Mouse (Mus musculus) kidney, adult 2 months (tissue): Measurements from ENCODE around the gene Znfx1. TPM values are rescaled to one million over a fixed set of nuclear protein-coding genes. Genes with fewer than 3 reads are reported as not detected.

Experiments used
- DNase-seq: peaks from one replicate; pipeline ENCODE4 v3.0.0; 2021
- H3K27ac ChIP-seq: fragments of 200-500 bp; 2 replicates; pipeline ENCODE4 v1.5.1; 2012; ENCODE audit warnings: low read depth, low read length, control low read depth, inconsistent platforms; ENCODE audit not compliant: insufficient read depth
- H3K27me3 ChIP-seq: fragments of 200-500 bp; replicated peaks from 2 replicates; pipeline ENCODE4 v1.6.1; 2012; ENCODE audit warnings: mild to moderate bottlenecking, moderate library complexity, low read length, inconsistent platforms; ENCODE audit not compliant: control insufficient read depth, insufficient read depth
- H3K36me3 ChIP-seq: fragments of 200-500 bp; 2 replicates; pipeline ENCODE4 v1.6.1; 2012; ENCODE audit warnings: mild to moderate bottlenecking, moderate library complexity, low read length, inconsistent platforms; ENCODE audit not compliant: control insufficient read depth, insufficient read depth
- H3K4me1 ChIP-seq: fragments of 200-500 bp; 2 replicates; pipeline ENCODE4 v1.6.1; 2011; ENCODE audit warnings: low read length; ENCODE audit not compliant: control insufficient read depth, insufficient read depth
- H3K4me3 ChIP-seq: fragments of 200-500 bp; 2 replicates; pipeline ENCODE4 v1.5.1; 2011; ENCODE audit warnings: mild to moderate bottlenecking, low read depth, low read length, control low read depth; ENCODE audit not compliant: insufficient read depth
- CTCF ChIP-seq: fragments of 200-500 bp; conservative IDR thresholded peaks from 2 replicates; pipeline ENCODE4 v1.5.1; 2011; ENCODE audit warnings: low read depth, mild to moderate bottlenecking, control low read depth, low read length, moderate library complexity, mixed read lengths; ENCODE audit not compliant: insufficient read depth, insufficient read length
- POLR2A ChIP-seq: fragments of 200-500 bp; IDR thresholded peaks from one replicate; pipeline ENCODE4 v1.6.1; 2011; ENCODE audit warnings: low read depth, low read length, control low read depth
- WGBS: fragments of 180-500 bp; shearing (Covaris S2); methylation state at CpG from one replicate; pipeline ENCODE4 v1.1.7; 2018; 5-methylcytosine and 5-hydroxymethylcytosine counted together
- polyA plus RNA-seq: library from polyadenylated mRNA; depleted of rRNA; stranded (reverse); fragments of >200 nt; gene quantifications from 2 replicates; pipeline ENCODE4 v1.2.3, GENCODE M21; 2012

Gene Znfx1
- polyA plus RNA-seq, 1 experiment, result 60.9 TPM

- WGBS, result 32% methylated on average over 9 of the region's 9 CpGs
- DNase-seq, result no peak
- Histone ChIP-seq H3K4me1 (peaks cover 17% of the 10 kb centered on the region; the same call in 1 of the 2 replicates), H3K27ac (no peak overlapping the region), H3K27me3 (no peaks in the 10 kb centered on the region), H3K36me3 (peaks cover 19% of the 10 kb centered on the region), H3K4me3 (no peak overlapping the region)
- no peak for TF ChIP-seq POLR2A
- TF ChIP-seq CTCF, result no peak
Observed at GRCm38 (mm10) chr2:167053127-167053844, 9.5 kb downstream of the Znfx1 start.

GRCm38 (mm10) chr2:167048698-167049358, 14.0 kb downstream of the Znfx1 start:
- no peak overlapping the region for H3K4me3 ChIP-seq
- H3K4me1 ChIP-seq, result peaks cover 2% of the 10 kb centered on the region; the same call in 1 of the 2 replicates
- WGBS, result 88% methylated on average over 8 of the region's 8 CpGs
- no peak overlapping the region for H3K27ac ChIP-seq
- DNase-seq, result no peak
- peaks cover 15% of the 10 kb centered on the region for H3K36me3 ChIP-seq
- TF ChIP-seq POLR2A, result no peak
- TF ChIP-seq CTCF, result no peak
- H3K27me3 ChIP-seq, result no peaks in the 10 kb centered on the region

DNA sequence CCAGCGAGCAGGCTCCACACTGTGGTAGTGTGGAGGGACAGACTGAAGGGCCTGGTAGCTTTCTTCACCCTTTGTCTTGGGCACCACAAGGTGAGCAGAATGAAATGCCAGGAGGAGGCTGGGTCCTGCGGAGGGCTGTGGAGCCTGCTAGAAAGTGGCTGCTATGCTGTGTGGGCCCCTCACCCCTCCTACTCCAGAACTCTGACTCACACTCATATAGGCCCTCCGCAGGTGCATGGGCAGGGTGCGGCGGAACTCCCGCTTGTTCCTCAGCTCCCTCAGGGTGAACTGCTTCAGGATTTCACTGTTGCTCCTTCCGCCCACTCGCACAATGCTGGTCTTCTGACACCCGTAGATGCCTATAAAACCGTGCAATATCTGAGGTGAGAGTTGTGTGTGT, 14.6 kb downstream of the Znfx1 start:
- WGBS, result 91% methylated on average over 10 of the region's 10 CpGs
- H3K36me3 ChIP-seq, result peaks cover 16% of the 10 kb centered on the region
- TF ChIP-seq POLR2A (no peak), CTCF (no peak)
- H3K27ac ChIP-seq, result no peak overlapping the region
- no peak overlapping the region for H3K4me3 ChIP-seq
- H3K4me1 ChIP-seq, result peaks cover 2% of the 10 kb centered on the region; the same call in 1 of the 2 replicates
- no peaks in the 10 kb centered on the region for H3K27me3 ChIP-seq
- no peak for DNase-seq

- DNase-seq, result no peak
- H3K27me3 ChIP-seq, result no peaks in the 10 kb centered on the region
- no peak overlapping the region for H3K4me3 ChIP-seq
- H3K4me1 ChIP-seq, result no peaks in the 10 kb centered on the region
- 90% methylated on average over 12 of the region's 12 CpGs for WGBS
- H3K27ac ChIP-seq, result no peak overlapping the region
- peaks cover 21% of the 10 kb centered on the region for H3K36me3 ChIP-seq
- TF ChIP-seq CTCF (no peak), POLR2A (no peak)
Observed at GRCm38 (mm10) chr2:167043400-167044121, 19.3 kb downstream of the Znfx1 start.

DNA sequence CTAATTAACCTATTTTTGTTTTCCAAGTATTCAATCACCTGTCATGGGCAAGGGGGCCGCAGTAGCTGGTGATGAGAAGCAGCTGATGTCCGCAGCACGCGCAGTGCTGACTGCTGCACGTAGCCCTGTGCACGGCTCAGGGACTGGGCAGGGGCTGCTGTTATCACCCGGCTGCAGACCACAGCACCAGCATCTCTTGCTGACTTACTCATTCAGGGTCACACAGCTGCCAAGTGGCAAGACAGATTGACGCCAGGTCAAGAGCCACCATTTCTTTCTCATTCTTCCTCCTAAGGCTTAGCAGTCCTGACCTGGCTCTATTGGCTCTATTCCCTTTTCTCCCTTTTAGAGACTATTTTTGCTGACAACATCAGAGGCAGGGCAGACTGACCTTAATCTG, 23.4 kb downstream of the Znfx1 start:
- Histone ChIP-seq H3K27me3 (no peaks in the 10 kb centered on the region), H3K36me3 (peaks cover 12% of the 10 kb centered on the region), H3K4me1 (no peaks in the 10 kb centered on the region), H3K4me3 (no peak overlapping the region), H3K27ac (no peak overlapping the region)
- no peak for TF ChIP-seq POLR2A
- no peak for TF ChIP-seq CTCF
- WGBS, result 50% methylated on average over 8 of the region's 8 CpGs
- DNase-seq, result no peak

- H3K36me3 ChIP-seq, result peaks cover 8% of the 10 kb centered on the region
- H3K4me1 ChIP-seq, result no peaks in the 10 kb centered on the region
- DNase-seq, result no peak
- no peak overlapping the region for H3K4me3 ChIP-seq
- H3K27ac ChIP-seq, result no peak overlapping the region
- TF ChIP-seq POLR2A (no peak), CTCF (no peak)
- 85% methylated on average over 7 of the region's 7 CpGs for WGBS
- H3K27me3 ChIP-seq, result no peaks in the 10 kb centered on the region
Observed at GRCm38 (mm10) chr2:167038716-167039115, 24.1 kb downstream of the Znfx1 start.

DNA sequence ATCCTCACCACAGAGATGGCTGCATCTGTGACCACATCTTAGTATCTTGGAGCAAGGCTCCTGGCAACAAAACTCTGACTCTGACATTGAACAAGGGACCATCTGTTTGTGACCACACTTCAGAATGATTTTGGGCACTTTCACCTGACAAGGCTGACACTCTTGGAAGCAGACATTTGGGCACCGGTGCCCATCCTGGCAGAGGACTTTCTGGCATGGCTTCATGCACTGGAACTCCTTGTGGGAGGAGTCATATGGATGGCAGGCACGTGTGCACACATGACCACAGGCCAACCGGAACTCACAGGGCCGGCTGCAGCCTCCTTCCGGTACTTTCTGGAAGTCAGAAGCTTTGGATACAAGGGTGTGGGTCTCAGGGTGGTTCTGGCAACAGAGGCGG, 24.5 kb downstream of the Znfx1 start:
- H3K36me3 ChIP-seq, result peaks cover 8% of the 10 kb centered on the region
- WGBS, result 68% methylated on average over 6 of the region's 6 CpGs

More for the DNA sequence above, 24.5 kb downstream of the Znfx1 start:
- no peak for TF ChIP-seq CTCF
- TF ChIP-seq POLR2A, result no peak
- no peaks in the 10 kb centered on the region for H3K27me3 ChIP-seq
- H3K27ac ChIP-seq, result no peak overlapping the region
- DNase-seq, result no peak
- H3K4me1 ChIP-seq, result no peaks in the 10 kb centered on the region
- no peak overlapping the region for H3K4me3 ChIP-seq
